Mouse (Mus musculus): Measurements from ENCODE around the gene Fam228b.
"Not testable (repeated sequence)": the region's sequence is repeated elsewhere in the genome, so short reads cannot be mapped to it uniquely, and the experiment has no call there.

The Fam228b gene

DNA sequence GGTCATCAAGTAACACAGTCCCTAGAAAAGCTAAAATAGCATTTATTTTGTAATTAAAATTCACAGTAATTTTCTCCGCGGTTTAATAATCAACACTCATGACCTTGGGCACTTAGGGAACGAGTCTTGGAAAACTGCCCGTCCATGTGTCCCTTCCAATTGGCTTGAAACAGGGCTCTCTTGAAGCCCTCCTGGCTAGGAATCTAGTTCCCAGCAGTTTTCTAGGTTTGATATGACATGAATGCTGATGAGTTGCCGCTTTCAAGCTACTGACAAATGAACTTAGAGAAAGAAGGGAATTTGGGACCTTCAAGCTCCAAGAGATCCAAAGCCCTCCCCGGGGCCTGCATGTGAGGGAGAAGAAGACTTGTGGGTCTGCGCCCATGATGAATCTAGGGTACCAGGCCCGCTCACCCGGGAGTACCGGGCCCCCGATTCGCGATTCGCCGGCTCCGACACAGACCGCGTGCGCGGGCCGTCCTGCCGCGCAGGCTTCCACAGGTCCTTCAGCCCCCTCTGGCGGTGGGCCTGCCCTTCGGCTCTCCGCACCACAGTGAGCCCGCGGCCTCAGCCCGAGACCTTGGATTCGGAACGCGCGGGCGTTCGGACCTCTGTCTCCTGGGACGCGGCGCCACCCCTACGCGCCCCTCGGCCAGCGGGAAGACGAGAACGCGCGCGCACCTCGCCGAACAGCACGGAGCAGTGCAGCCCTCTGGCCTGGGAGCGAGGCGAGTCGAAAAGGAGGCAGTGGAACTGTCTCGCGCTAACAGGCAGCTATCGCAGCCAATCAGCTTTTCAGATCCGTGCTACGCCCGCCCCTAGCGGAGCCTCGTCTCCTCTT is at the start of gene Fam228b, which contains the start of gene Pfn4:
Gene Fam228b (minus strand): TSS at position 776 of the 841 bp plus-strand sequence.
Gene Pfn4 (plus strand): TSS at position 531 of the 841 bp plus-strand sequence.
- DNase-seq (ENCODE audit: low read depth, low spot score), result peak; percentile 95

DNA sequence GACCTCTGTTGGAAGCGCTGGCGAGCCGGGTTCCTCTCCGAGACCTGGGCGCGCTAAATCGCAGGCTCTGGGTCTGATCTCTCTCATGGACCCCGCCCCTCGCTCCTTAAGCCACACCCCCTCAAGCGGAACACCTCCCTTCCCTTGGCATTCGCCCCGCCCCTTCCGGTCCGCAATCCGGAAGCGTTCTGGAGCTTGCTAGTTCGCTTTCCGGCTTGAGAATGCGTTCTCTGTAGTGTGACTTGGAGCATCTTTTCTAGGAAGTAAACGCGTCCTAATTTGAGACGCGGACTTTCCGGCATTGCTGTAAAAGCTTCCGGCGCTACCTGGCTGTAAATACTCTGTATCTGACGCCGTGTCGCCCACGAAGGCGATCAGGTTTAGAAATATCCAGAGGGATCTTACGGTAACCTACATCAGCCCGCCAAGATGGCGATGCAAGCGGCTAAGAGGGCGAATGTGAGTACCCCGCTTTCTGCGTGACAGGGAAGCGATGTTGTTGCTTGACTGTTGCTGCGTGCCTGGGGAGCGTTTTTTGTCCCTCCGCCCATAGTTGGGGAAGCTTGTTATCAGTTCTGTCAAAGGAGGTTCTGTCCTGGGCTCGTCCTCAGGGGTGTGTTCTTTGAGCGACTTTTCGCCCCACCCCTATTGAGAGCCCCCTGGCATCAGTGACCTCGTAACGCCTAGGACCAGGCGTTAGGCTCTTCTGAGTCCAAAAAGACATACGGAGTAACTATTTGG is 48.5 kb upstream of the Fam228b start, which contains the start of gene Sf3b6:
Gene Sf3b6 (plus strand): TSS at position 184 of the 741 bp plus-strand sequence.
- peak; percentile 97 for DNase-seq (ENCODE audit: low read depth, low spot score)

DNA sequence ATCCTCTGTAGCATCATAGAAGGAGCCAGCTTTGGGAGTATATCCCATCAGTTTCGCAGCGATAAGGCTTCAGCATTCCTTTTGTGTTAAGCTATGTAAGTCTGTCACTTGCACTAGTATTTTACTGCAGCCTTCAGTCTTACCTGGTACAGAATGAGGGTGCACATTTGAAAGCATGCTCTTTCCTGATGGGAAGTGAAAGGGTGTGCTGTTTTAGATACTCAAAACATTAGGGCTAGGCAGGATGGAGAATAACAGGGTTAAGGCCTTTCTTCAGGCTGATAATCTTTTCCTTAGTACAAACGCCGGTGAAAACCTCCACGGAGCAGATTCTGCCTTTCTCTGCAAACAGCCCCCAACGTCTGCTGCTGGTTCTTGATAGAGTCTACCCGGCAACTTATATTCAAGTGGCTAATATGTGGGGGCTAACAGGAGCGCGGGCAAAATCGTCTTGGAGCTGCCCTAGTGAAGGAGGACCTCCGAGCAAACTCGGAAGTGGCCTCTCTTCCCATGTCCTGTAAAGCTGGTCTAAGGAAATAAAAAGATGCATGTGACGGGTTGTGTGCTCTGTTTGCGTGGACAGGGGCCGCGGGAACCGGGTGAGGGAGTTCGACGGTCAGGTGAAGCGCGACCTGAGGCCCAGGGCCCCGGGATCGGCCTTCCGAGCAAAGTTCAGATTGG is 47.8 kb upstream of the Fam228b start:
- DNase-seq (ENCODE audit: low read depth, low spot score), result no peak

DNA sequence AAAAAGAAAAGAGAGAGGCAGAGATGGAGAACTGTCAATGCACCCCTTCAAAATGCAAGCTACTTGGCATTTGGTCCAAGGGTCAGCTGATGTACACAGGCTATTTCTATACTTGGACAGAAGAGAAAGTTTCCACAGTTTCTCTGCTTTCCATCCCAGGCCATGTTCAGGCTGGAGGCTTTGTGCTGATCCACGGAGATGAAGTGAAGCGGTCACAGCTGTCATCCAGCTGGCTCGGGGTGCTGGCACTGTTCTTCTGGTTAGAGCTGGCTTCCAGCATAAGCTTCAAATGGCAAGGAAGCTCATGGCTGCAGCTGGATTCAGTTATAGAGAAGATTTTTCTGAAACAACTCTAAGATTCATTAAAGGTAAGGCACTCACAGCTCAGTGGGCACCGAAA is 44.6 kb upstream of the Fam228b start:
- DNase-seq (ENCODE audit: low read depth, low spot score), result no peak

DNA sequence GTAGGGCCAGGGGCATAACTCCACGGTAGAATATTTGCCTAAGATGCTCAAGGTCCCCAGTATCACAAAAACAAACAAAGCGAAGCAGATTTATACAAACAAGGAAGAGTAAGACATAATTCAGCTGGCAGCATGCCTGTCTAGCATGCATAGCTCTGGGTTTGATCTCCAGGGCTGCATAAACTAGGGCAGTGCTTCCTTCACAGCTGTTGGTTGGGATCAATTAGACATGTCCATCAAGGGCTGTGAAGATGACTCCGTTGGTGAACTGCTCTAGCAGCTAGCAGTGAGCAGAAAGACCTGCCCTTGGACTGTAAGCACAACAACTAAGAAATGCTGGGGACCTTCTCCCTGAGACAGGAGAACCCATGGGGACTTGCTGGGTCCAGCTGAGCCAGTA is 42.6 kb upstream of the Fam228b start:
- DNase-seq (ENCODE audit: low read depth, low spot score), result no peak

DNA sequence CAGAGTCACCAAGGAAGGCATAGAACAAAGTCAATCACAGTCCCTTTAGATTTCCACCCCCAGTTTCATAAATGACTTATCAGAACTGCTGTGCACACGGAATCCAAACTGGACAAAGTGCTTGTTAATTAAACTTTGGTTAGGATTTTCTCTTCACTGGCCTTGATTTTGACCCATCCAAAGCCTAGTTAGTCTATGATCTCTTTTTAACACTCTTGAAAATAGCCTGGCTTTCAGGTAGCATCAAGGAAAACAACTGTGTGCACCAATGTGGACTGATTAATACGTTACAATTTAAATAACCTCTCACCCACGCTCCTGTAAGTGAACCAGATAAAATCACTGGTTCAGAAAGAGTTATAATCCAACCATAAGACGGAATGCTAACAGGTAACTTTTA is 42.0 kb upstream of the Fam228b start:
- DNase-seq (ENCODE audit: low read depth, low spot score), result no peak

DNA sequence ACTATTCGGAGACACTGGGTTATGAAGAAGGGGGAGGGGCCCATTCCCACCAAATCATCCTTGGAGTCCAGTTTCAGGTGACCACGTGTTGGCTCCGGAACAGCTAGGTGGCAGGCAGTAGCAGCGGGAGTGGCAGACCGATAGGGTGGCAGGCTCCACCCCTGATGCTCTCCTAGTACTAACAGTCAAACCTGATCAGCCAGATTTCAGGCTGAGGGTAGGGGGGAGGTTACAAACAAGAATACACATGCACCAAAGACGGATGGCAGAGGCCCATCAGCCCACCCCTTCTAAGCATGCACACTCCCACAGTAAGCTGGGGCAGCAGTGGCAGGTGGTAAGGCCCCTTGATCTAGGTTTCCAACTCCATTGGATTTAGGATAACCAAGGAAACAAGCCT is 28.4 kb upstream of the Fam228b start:
- not testable (repeated sequence) for DNase-seq (ENCODE audit: low read depth, low spot score)

DNA sequence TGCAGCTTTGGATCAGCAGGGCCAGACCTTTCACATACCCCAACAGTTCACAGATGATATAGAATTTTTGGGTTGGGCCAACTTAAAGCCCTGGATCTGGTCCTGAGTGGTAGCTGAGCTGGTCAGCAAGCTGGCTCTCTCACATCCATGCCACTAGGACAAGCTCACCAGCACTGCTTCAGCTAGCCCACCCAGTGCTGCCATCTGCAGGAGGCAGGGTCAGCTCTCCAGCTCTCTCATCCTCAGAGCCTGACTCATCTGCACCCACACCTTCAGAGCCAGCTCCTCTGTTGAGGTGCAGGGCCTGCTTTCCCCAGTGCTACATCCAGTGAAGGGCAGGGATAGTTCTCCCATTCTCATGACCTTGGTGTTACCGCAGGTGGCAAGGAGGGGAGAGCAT is 24.7 kb upstream of the Fam228b start:
- peak; percentile 27 for DNase-seq (ENCODE audit: low read depth, low spot score)

DNA sequence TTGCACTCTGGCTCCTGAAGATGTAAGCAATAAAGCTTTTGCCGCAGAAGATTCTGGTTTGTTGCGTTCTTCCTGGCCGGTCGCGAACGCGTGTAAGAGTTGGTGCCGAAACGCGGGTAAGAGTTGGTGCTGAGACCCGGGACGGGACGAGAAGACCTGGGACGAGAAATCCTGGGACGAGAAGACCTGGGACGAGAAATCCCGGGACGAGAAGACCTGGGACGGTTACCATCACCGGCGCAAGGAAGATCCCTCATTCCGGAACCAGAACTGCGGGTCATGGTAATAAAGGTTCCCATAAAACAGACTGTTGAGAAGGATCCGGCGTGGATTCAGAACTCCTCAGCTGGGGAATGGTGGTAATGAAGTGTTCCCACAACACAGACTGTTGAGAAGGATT is 19.1 kb upstream of the Fam228b start:
- DNase-seq (ENCODE audit: low read depth, low spot score), result not testable (repeated sequence)

DNA sequence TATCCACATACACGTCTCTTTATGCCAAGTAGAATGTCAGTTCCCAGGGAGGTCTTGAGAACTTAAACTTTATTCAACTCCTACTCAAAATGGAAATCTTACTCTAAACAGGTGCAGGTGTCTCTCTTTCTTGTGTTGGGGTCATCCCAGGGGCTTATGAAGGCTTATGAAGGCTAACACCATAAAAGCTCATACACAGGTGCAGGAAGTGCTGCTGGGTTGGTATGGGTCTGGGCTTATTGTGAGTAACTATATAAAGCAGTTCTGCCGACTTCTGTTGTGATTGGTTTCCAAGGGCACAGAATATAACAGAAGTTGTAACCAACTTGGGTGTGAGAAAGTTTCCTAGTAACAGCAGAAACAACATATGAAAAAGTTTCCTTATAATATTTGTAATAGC is 15.4 kb upstream of the Fam228b start:
- DNase-seq (ENCODE audit: low read depth, low spot score), result no peak

DNA sequence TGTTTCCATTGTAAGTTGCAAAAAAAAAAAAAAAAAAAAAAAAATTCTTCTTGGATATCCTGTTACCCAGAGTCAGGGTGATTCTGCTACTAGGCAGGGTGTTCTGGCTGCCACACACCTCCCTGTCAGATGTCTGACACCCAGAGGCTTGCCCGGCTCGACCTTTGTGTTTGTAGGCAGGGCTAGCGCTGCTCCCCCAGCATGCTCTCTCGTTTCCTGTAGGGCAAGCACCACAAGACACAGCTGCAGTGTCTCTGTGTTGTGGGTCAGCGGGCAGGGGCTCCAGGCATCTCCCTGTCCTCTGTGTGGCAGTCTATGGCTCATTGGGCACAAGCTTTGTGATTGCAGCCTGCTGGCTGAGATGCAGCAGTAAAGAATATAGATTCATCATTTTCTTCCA is 14.5 kb upstream of the Fam228b start:
- DNase-seq (ENCODE audit: low read depth, low spot score), result no peak

DNA sequence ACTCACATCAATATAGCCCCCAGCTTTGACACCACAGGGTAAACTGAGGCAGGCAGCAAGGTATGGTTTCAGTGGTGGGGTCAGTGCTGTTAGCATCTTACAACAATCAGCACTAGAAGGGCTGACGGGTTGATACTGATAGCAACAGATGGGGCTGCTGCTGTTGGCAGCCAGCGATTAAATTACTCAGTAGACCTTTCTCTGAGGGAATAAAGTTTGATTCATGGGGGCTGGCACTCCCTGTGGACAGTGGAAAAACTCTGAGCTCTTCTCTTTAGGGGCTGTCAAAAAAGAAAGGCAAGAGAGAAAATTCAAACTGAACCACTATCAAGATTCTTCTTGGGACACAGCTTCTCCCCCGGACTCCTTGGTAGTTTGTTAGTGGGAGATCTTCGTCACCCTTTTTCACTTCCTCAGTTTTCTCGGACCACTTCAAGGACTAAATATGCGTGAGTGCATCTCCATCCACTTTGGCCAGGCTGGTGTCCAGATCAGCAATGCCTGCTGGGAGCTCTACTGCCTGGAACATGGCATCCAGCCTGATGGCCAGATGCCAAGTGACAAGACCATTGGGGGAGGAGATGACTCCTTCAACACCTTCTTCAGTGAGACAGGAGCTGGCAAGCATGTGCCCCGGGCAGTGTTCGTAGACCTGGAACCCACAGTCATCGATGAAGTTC is 12.8 kb upstream of the Fam228b start:
- DNase-seq (ENCODE audit: low read depth, low spot score), result not testable (repeated sequence)

DNA sequence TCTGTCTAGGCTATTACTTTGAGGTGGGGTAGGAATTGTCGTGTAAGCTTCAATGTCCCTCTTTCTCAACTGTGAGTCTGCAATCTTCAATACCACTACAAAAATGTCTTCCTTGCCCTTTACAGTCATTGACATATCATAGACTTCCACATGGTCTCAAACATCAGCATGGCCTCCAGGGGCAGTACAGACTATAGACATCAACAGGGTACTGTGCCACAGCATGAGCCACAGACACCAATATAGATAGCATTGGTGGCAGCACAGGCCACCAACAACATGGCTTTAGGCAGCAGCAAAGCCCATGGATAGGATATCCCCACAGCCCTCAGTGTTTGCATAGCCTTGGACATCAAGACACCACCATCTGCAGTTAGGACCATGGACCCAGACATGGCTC is 12.2 kb upstream of the Fam228b start:
- DNase-seq (ENCODE audit: low read depth, low spot score), result no peak

DNA sequence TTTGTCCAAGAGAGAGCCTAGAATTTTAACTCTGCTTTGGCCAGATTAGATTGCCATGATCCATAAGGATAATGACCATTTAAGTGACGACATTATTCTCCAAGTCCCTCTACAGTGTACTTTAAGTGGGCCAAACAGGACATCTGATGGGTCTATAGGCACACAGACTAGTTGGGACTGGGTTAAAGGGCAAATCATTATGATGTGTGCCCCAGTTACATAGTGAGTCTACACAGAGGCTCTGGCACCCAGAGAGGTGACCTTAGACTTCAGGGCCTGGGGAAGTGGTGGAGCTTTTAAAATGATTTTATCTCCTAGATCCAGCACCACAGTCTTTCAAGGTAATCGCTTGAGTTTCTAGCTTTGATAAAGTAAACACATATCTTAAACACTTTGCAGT is 11.2 kb upstream of the Fam228b start:
- no peak for DNase-seq (ENCODE audit: low read depth, low spot score)

DNA sequence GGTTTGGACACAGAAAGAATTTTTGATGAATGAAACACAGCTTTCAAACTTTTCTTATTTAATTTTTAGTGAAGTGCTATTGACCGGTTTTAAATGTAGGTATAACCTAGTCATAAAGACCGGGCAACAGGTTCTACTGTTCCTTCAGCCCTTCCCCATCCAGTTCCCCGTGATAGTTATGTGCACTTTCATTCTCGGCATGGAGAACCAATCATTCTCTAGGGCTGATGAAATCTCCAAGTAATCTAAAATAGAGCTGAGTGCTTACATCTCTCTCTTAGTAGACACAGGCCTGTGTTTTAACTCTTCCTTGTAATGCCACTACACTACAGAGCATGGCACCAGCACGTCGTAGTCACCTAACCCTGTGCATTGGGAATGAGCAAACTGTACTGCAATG is 8.7 kb upstream of the Fam228b start:
- DNase-seq (ENCODE audit: low read depth, low spot score), result no peak

DNA sequence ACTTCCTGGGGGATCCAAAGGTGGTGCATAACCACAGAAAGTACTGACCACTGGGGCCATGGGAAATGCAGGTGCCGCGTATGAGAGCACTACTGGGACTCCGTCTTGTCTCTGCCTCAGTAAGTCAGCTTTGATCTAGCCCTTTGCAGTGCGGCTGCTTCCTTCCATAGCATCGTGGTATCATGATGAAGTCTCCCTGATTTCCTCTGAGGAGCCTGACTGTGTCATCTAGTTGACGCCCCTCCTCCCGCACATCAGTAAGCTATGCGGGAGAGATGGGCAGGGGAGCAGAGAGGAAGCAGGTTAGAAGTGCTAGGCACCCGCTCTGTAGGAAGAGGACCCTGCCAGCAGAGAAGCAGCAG is 6.5 kb upstream of the Fam228b start:
- DNase-seq (ENCODE audit: low read depth, low spot score), result no peak

DNA sequence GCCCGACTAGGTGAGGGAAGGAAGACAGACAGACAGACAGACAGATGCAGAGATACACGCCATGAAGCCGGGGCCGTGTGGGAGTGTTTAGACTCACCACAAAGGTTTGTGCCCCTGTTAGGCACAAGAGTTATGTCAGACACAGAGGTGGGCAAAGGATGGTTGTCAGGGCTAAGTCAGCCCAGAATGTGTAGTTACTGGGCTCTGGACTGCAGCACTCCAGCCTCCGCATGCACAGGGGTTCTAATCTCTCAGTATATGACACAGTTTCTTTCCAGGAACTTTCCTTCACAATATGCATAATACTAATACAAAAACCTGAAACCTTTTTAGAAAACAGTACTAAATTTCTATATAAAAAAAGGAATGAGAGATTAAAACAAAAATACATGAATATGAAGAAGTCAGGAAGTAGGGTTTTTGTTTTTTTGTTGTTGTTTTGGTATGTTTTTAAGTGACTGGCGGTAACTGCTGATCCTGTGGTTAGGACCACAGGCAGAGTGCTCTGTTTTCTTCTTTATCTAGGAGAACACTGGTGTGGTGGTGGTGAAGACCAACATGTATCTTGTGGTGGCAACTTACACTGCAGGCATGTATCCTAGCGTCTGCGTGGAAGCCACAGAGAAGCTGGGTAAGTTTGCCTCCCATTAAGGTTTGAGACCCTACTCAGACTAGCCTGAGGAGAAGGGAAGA is 6.0 kb upstream of the Fam228b start:
- DNase-seq (ENCODE audit: low read depth, low spot score), result no peak

DNA sequence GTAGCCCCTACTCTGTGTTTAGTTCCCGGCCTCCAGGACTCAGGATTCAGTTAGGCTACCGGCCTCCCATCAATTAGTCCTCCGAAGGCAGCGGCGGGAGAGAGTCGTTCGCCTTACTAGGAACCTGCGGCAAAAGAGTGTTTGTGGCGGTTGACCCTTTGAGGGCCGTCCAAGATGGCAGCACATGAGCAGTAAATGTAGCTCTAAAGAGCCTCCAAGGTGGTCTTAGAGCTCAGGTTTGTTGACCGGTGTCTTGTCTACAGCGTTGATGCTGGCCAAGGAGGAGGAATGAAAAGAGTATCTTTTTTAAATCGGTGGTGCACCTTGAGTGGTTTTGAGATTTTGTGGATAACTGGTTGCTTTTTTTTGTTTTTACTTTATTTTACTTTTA is 261 bp upstream of the Fam228b start:
- no peak for DNase-seq (ENCODE audit: low read depth, low spot score)

DNA sequence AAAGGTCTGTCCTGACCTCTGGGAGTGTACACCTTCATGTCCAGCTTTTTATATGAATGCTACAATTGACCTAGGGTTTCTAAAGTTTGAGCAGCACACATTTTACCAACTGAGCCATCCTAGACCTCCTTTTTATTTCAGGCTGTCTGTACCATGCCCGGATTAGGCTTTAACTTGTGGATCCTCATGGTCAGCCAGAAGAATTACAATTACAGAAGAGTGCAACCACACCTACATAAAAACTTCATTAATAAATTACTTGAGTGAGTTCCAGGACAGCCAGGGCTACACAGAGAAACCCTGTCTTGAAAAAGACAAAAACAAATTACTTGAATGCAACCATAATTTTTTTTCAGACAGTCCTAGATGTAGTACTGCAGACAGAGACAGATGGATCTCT is 12.0 kb downstream of the Fam228b start:
- DNase-seq (ENCODE audit: low read depth, low spot score), result no peak

DNA sequence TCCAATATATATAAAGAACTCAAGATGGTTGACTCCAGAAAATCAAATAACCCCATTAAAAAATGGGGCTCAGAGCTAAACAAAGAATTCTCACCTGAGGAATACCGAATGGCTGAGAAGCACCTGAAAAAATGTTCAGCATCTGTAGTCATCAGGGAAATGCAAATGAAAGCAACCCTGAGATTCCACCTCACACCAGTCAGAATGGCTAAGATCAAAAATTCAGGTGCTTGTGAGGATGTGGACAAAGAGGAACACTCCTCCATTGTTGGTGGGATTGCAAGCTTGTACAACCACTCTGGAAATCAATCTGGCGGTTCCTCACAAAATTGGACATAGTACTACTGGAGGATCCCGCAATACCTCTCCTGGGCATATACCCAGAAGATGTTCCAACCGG is 14.6 kb downstream of the Fam228b start:
- not testable (repeated sequence) for DNase-seq (ENCODE audit: low read depth, low spot score)

DNA sequence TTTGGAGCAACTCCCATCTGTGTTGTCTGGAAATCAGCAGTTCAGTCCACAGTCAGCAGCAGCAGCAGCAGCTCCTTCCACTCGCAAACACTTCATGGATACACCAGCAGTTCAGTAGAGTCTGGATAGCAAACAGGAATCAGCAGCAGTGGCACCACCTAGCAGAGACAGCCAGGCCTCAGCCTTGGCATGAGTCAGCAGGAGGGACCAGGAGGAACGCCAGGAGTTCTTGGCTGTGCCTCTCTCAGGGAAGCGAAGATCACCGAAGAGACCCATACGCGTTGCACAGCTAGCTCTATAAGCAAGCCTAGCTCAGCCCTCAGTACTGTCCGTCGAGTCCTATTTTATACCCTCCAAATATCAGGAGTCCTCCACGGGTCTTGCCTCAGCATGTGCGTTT is 24.6 kb downstream of the Fam228b start:
- no peak for DNase-seq (ENCODE audit: low read depth, low spot score)
